Comparison of ENCODE assay signal across 8 mouse cellular contexts in genomic region chr6:128362381-128363006, GRCm38 (mm10). TPM values are rescaled to one million over a fixed set of nuclear protein-coding genes. Genes with fewer than 3 reads are reported as not detected.
DNase-seq lines count a peak whose midpoint lies in the region; ATAC-seq and TF ChIP-seq lines count a peak whose summit lies in the region.

Rhno1 (minus strand) TSS chr6:128362911.
Foxm1 (plus strand) TSS chr6:128362967.

- H3K36me3 ChIP-seq in hindbrain, embryonic 12.5 days = peaks cover 31% of the 10 kb centered on the region

- under 1% methylated on average over 52 of the region's 76 CpGs for WGBS in hindbrain, embryonic 12.5 days

- CTCF ChIA-PET in Patski (lab: Charles Lee) = interaction anchor here (1.4 to 2.1 kb wide), 2 partner anchors 28 to 49 kb away, joined by 4 to 7 read pairs; no protein-coding TSS in a partner anchor

- peak within 1 kb of the TSS; percentile 91 for H3K9ac ChIP-seq in hindbrain, embryonic 12.5 days

- POLR2A ChIA-PET in Patski (lab: Charles Lee) = no interaction called here

- H3K27me3 ChIP-seq in Patski = no peaks in the 10 kb centered on the region
- H3K27me3 ChIP-seq in hindbrain, embryonic 12.5 days = no peaks in the 10 kb centered on the region

- H3K4me1 ChIP-seq in hindbrain, embryonic 12.5 days = peaks cover 27% of the 10 kb centered on the region

- peak within 1 kb of the TSS; percentile 93 for H3K27ac ChIP-seq in hindbrain, embryonic 12.5 days

- DNase-seq in Patski (ENCODE audit: low read depth, low spot score) = no peak
- peak; percentile 93 for DNase-seq in cerebellum, postnatal 10 days
- peak; percentile 61 to 77 for DNase-seq in frontal cortex, postnatal 14 days (ENCODE audit: low spot score in 2 of 2)
- DNase-seq in layer of hippocampus, postnatal 25 days (ENCODE audit: extremely low spot score in 1 of 2, low spot score in 1 of 2) = peak; percentile 75 to 79
- peak; percentile 86 for DNase-seq in lung, postnatal 14 days
- DNase-seq in ovary, postnatal 36 days (ENCODE audit: low spot score) = peak; percentile 86
- peak; percentile 86 for DNase-seq in thymus, postnatal 25 days

- H3K9me3 ChIP-seq in hindbrain, embryonic 12.5 days (replicated peaks) = no peaks in the 10 kb centered on the region

- no peak for TF ChIP-seq CTCF in Patski (IDR thresholded peaks at IDR 0.05)

- ATAC-seq in Patski = peak; percentile 83
- ATAC-seq in hindbrain, embryonic 12.5 days (ENCODE audit: low FRiP score) = peak; percentile 90

- in situ Hi-C loops in Patski (cut with MboI; ENCODE audit: low pct_unique_long_range_greater_than_20kb) = loop anchor here (5.0 kb wide), 1 partner anchor 50 kb away; no protein-coding TSS in a partner anchor

- H3K4me2 ChIP-seq in hindbrain, embryonic 12.5 days (replicated peaks) = peak within 1 kb of the TSS; percentile 95

- H3K4me3 ChIP-seq in hindbrain, embryonic 12.5 days = peak within 1 kb of the TSS; percentile 89

RNA-seq across cellular contexts. Expression of gene Rhno1, which starts in this region (rescaled TPM):
- polyA plus RNA-seq in Patski (2021) = 47.2 TPM
- 138 and 142 TPM in 2 replicates for polyA plus RNA-seq in hindbrain, embryonic 12.5 days (2016; fragmentation: Nextera tagmentation; extraction: Ambion mirVana)
- total RNA-seq in layer of hippocampus, postnatal 25 days (2021) = 10 to 100 TPM; 19.5 to 20.3 TPM

RNA-seq across cellular contexts. Expression of gene Foxm1, which starts in this region (rescaled TPM):
- polyA plus RNA-seq in Patski (2021) = 45.4 TPM
- 36.1 and 40.3 TPM in 2 replicates for polyA plus RNA-seq in hindbrain, embryonic 12.5 days (2016; fragmentation: Nextera tagmentation; extraction: Ambion mirVana)
- 1 to 10 TPM; 1.6 to 2.0 TPM for total RNA-seq in layer of hippocampus, postnatal 25 days (2021)
